Mouse (Mus musculus) embryonic facial prominence, embryonic 15.5 days (tissue): ENCODE measurements around the gene Bbx. TPM values are rescaled to one million over a fixed set of nuclear protein-coding genes. Genes with fewer than 3 reads are reported as not detected.
A peak's percentile ranks its signal among the peaks of the same experiment; 100 is the strongest.

ENCODE experiments used
- ATAC-seq: fragments of 200-750 bp; cut with Nextera tagmentation; 2 replicates; pipeline ENCODE4 v1.8.0; 2017; ENCODE audit warnings: low read depth, moderate TSS enrichment; ENCODE audit not compliant: insufficient number of reproducible peaks, low FRiP score, low TSS enrichment
- H3K27ac ChIP-seq: fragments of 300-500 bp; sonication (generic); replicated peaks from 2 replicates; pipeline ENCODE4 v1.5.1; 2015; ENCODE audit warnings: mild to moderate bottlenecking, inconsistent platforms
- H3K27me3 ChIP-seq: fragments of 300-500 bp; sonication (generic); 2 replicates; pipeline ENCODE4 v1.6.1; 2015; ENCODE audit warnings: inconsistent platforms
- H3K36me3 ChIP-seq: fragments of 300-500 bp; sonication (generic); 2 replicates; pipeline ENCODE4 v1.6.1; 2015; ENCODE audit warnings: mild to moderate bottlenecking, inconsistent platforms
- H3K4me1 ChIP-seq: fragments of 300-500 bp; sonication (generic); 2 replicates; pipeline ENCODE4 v1.6.1; 2015; ENCODE audit warnings: inconsistent platforms
- H3K4me2 ChIP-seq: fragments of 300-500 bp; sonication (generic); replicated peaks from 2 replicates; pipeline ENCODE4 v1.6.1; 2015; ENCODE audit warnings: mild to moderate bottlenecking, inconsistent platforms
- H3K4me3 ChIP-seq: fragments of 300-500 bp; sonication (generic); replicated peaks from 2 replicates; pipeline ENCODE4 v1.5.1; 2015; ENCODE audit warnings: mild to moderate bottlenecking, inconsistent platforms
- H3K9ac ChIP-seq: fragments of 300-500 bp; sonication (generic); 2 replicates; pipeline ENCODE4 v1.6.1; 2015; ENCODE audit warnings: inconsistent platforms
- H3K9me3 ChIP-seq: fragments of 300-500 bp; sonication (generic); replicated peaks from 2 replicates; pipeline ENCODE4 v1.6.1; 2016; ENCODE audit warnings: inconsistent platforms
- WGBS: fragments of 180-500 bp; shearing (Covaris S2); methylation state at CpG from one replicate; pipeline ENCODE4 v1.1.7; 2015; 5-methylcytosine and 5-hydroxymethylcytosine counted together
- polyA plus RNA-seq: library from polyadenylated mRNA; unstranded; fragments of >200 nt; fragmentation: Nextera tagmentation; extraction: Ambion mirVana; gene quantifications from 2 replicates; pipeline ENCODE4 v1.2.1, GENCODE M21; 2015

Bbx gene
- polyA plus RNA-seq, 1 experiment from 2014 or later, result 43.7 TPM

GRCm38 (mm10) chr16:50437788-50438187, 5.6 kb upstream of the Bbx start:
- no peak overlapping the region for H3K9ac ChIP-seq
- H3K9me3 ChIP-seq, result no peaks in the 10 kb centered on the region
- H3K4me3 ChIP-seq, result no peak overlapping the region
- H3K36me3 ChIP-seq, result no peaks in the 10 kb centered on the region
- no peak for ATAC-seq
- H3K4me1 ChIP-seq, result 0 out of 2 replicates have a peak, but pooled peaks cover under 1% of the 10 kb centered on the region
- no peak overlapping the region for H3K4me2 ChIP-seq
- H3K27ac ChIP-seq, result no peak overlapping the region
- no peaks in the 10 kb centered on the region for H3K27me3 ChIP-seq
- 84% methylated on average over 15 of the region's 15 CpGs for WGBS

GRCm38 (mm10) chr16:50437331-50437730, 5.1 kb upstream of the Bbx start:
- H3K9ac ChIP-seq, result no peak overlapping the region
- no peak overlapping the region for H3K27ac ChIP-seq
- ATAC-seq, result no peak
- H3K36me3 ChIP-seq, result no peaks in the 10 kb centered on the region
- no peak overlapping the region for H3K4me3 ChIP-seq
- H3K4me2 ChIP-seq, result no peak overlapping the region
- no peaks in the 10 kb centered on the region for H3K9me3 ChIP-seq
- no peaks in the 10 kb centered on the region for H3K27me3 ChIP-seq
- 29% methylated on average over 2 of the region's 2 CpGs for WGBS
- 0 out of 2 replicates have a peak, but pooled peaks cover 4% of the 10 kb centered on the region for H3K4me1 ChIP-seq

GRCm38 (mm10) chr16:50431011-50431981, 894 bp downstream of the Bbx start:
- H3K4me3 ChIP-seq, result peak overlapping the region; percentile 94
- H3K27me3 ChIP-seq, result no peaks in the 10 kb centered on the region
- H3K9me3 ChIP-seq, result no peaks in the 10 kb centered on the region
- under 1% methylated on average over 71 of the region's 72 CpGs for WGBS
- peak overlapping the region; percentile 80 for H3K9ac ChIP-seq
- peak overlapping the region; percentile 99 for H3K27ac ChIP-seq
- peak overlapping the region; percentile 94 for H3K4me2 ChIP-seq
- 0 out of 2 replicates have a peak, but pooled peaks cover 12% of the 10 kb centered on the region for H3K4me1 ChIP-seq
- H3K36me3 ChIP-seq, result peaks cover 1% of the 10 kb centered on the region; the same call in 1 of the 2 replicates
- ATAC-seq, result peak; percentile 67

- Histone ChIP-seq H3K36me3 (peaks cover 3% of the 10 kb centered on the region; the same call in 1 of the 2 replicates), H3K4me2 (peak overlapping the region; percentile 94), H3K27ac (peak overlapping the region; percentile 99), H3K4me1 (0 out of 2 replicates have a peak, but pooled peaks cover 12% of the 10 kb centered on the region), H3K9me3 (no peaks in the 10 kb centered on the region), H3K9ac (peak overlapping the region; percentile 84), H3K4me3 (peak overlapping the region; percentile 94), H3K27me3 (no peaks in the 10 kb centered on the region)
- 0% methylated on average over 12 of the region's 12 CpGs for WGBS
- no peak for ATAC-seq
Measured at GRCm38 (mm10) chr16:50430515-50430877, 1.7 kb downstream of the Bbx start.

GRCm38 (mm10) chr16:50429692-50430514, 2.3 kb downstream of the Bbx start:
- peak overlapping the region; percentile 94 for H3K4me3 ChIP-seq
- H3K27ac ChIP-seq, result peak overlapping the region; percentile 99
- no peaks in the 10 kb centered on the region for H3K9me3 ChIP-seq
- H3K4me1 ChIP-seq, result 0 out of 2 replicates have a peak, but pooled peaks cover 12% of the 10 kb centered on the region
- no peaks in the 10 kb centered on the region for H3K27me3 ChIP-seq
- H3K4me2 ChIP-seq, result peak overlapping the region; percentile 94
- H3K9ac ChIP-seq, result peak overlapping the region; percentile 84
- peaks cover 8% of the 10 kb centered on the region; the same call in 1 of the 2 replicates for H3K36me3 ChIP-seq
- WGBS, result under 1% methylated on average over 69 of the region's 69 CpGs
- ATAC-seq, result no peak

GRCm38 (mm10) chr16:50428871-50429691, 3.1 kb downstream of the Bbx start:
- Histone ChIP-seq H3K36me3 (peaks cover 8% of the 10 kb centered on the region; the same call in 1 of the 2 replicates), H3K4me2 (peak overlapping the region; percentile 94), H3K9ac (peak overlapping the region; percentile 84; the same call in 1 of the 2 replicates), H3K4me1 (0 out of 2 replicates have a peak, but pooled peaks cover 12% of the 10 kb centered on the region), H3K27ac (peak overlapping the region; percentile 99), H3K9me3 (no peaks in the 10 kb centered on the region), H3K27me3 (no peaks in the 10 kb centered on the region), H3K4me3 (peak overlapping the region; percentile 94)
- 4% methylated on average over 23 of the region's 23 CpGs for WGBS
- ATAC-seq, result no peak

GRCm38 (mm10) chr16:50420130-50420529, 12.1 kb downstream of the Bbx start:
- no peak overlapping the region for H3K4me2 ChIP-seq
- H3K4me1 ChIP-seq, result no peaks in the 10 kb centered on the region
- no peak overlapping the region for H3K4me3 ChIP-seq
- ATAC-seq, result no peak
- no peak overlapping the region for H3K9ac ChIP-seq
- H3K9me3 ChIP-seq, result no peaks in the 10 kb centered on the region
- WGBS, result 30% methylated on average over 1 of the region's 1 CpGs
- 0 out of 2 replicates have a peak, but pooled peaks cover 8% of the 10 kb centered on the region for H3K36me3 ChIP-seq
- H3K27me3 ChIP-seq, result no peaks in the 10 kb centered on the region
- no peak overlapping the region for H3K27ac ChIP-seq

GRCm38 (mm10) chr16:50415406-50415805, 16.8 kb downstream of the Bbx start:
- H3K27me3 ChIP-seq, result no peaks in the 10 kb centered on the region
- H3K4me1 ChIP-seq, result no peaks in the 10 kb centered on the region
- H3K9ac ChIP-seq, result no peak overlapping the region
- ATAC-seq, result no peak
- no peaks in the 10 kb centered on the region for H3K9me3 ChIP-seq
- no peak overlapping the region for H3K27ac ChIP-seq
- WGBS, result 78% methylated on average over 8 of the region's 8 CpGs
- H3K36me3 ChIP-seq, result peaks cover 12% of the 10 kb centered on the region; the same call in 1 of the 2 replicates
- no peak overlapping the region for H3K4me3 ChIP-seq
- no peak overlapping the region for H3K4me2 ChIP-seq

GRCm38 (mm10) chr16:50402851-50403250, 29.3 kb downstream of the Bbx start:
- H3K4me2 ChIP-seq, result no peak overlapping the region
- H3K9me3 ChIP-seq, result no peaks in the 10 kb centered on the region
- 69% methylated on average over 5 of the region's 5 CpGs for WGBS
- ATAC-seq, result no peak
- H3K4me3 ChIP-seq, result no peak overlapping the region
- H3K27me3 ChIP-seq, result no peaks in the 10 kb centered on the region
- no peak overlapping the region for H3K9ac ChIP-seq
- H3K4me1 ChIP-seq, result no peaks in the 10 kb centered on the region
- no peaks in the 10 kb centered on the region for H3K36me3 ChIP-seq
- H3K27ac ChIP-seq, result no peak overlapping the region

- WGBS, result 89% methylated on average over 6 of the region's 6 CpGs
- H3K27ac ChIP-seq, result no peak overlapping the region
- no peaks in the 10 kb centered on the region for H3K27me3 ChIP-seq
Measured at GRCm38 (mm10) chr16:50399775-50400174, 32.4 kb downstream of the Bbx start.

More at GRCm38 (mm10) chr16:50399775-50400174, 32.4 kb downstream of the Bbx start:
- Histone ChIP-seq H3K36me3 (no peaks in the 10 kb centered on the region), H3K9me3 (no peaks in the 10 kb centered on the region), H3K4me2 (no peak overlapping the region), H3K4me3 (no peak overlapping the region), H3K9ac (no peak overlapping the region), H3K4me1 (no peaks in the 10 kb centered on the region)
- ATAC-seq, result no peak
